Mouse (Mus musculus) embryonic facial prominence, embryonic 11.5 days (tissue): ENCODE measurements at regions not wholly inside any gene's neighbourhood (a gene's known extent, or its start where the extent isn't known, plus 50 kb on each side); places are given as distances from the start of the nearest gene placed in this dataset.

Source experiments
- ATAC-seq: fragments of 200-750 bp; cut with Nextera tagmentation; replicated peaks from 2 replicates; pipeline ENCODE4 v1.8.0; 2017; ENCODE audit warnings: low read depth; ENCODE audit not compliant: insufficient number of reproducible peaks, low FRiP score, low TSS enrichment
- DNase-seq: peaks from one replicate; pipeline ENCODE4 v3.0.0-alpha.2; 2015; ENCODE audit warnings: low spot score
- H3K27ac ChIP-seq: fragments of 300-500 bp; sonication (generic); replicated peaks from 2 replicates; pipeline ENCODE4 v1.5.1; 2014; ENCODE audit warnings: mild to moderate bottlenecking, low read depth, low read length, control low read depth
- H3K27me3 ChIP-seq: fragments of 300-500 bp; sonication (generic); 2 replicates; pipeline ENCODE4 v1.6.1; 2014; ENCODE audit warnings: mild to moderate bottlenecking, low read length, moderate library complexity, mixed read lengths; ENCODE audit not compliant: control insufficient read depth, insufficient read depth
- H3K36me3 ChIP-seq: fragments of 300-500 bp; sonication (generic); replicated peaks from 2 replicates; pipeline ENCODE4 v1.6.1; 2014; ENCODE audit warnings: low read depth, mild to moderate bottlenecking, low read length, moderate library complexity, mixed read lengths; ENCODE audit not compliant: control insufficient read depth, insufficient read depth
- H3K4me1 ChIP-seq: fragments of 300-500 bp; sonication (generic); 2 replicates; pipeline ENCODE4 v1.6.1; 2014; ENCODE audit warnings: low read length, mixed read lengths; ENCODE audit not compliant: control insufficient read depth, insufficient read depth
- H3K4me2 ChIP-seq: fragments of 300-500 bp; sonication (generic); 2 replicates; pipeline ENCODE4 v1.6.1; 2014; ENCODE audit warnings: low read depth, mild to moderate bottlenecking, control low read depth, low read length, moderate library complexity
- H3K4me3 ChIP-seq: fragments of 300-500 bp; sonication (generic); 2 replicates; pipeline ENCODE4 v1.5.1; 2014; ENCODE audit warnings: low read depth, low read length, control low read depth
- H3K9ac ChIP-seq: fragments of 300-500 bp; sonication (generic); replicated peaks from 2 replicates; pipeline ENCODE4 v1.6.1; 2014; ENCODE audit warnings: mild to moderate bottlenecking, control low read depth, low read length
- H3K9me3 ChIP-seq: fragments of 300-500 bp; sonication (generic); replicated peaks from 2 replicates; pipeline ENCODE4 v1.6.1; 2016; ENCODE audit warnings: mild to moderate bottlenecking, low read length, inconsistent platforms, mixed read lengths; ENCODE audit not compliant: control insufficient read depth
- WGBS: fragments of 180-500 bp; shearing (Covaris S2); extraction: QIAGEN DNeasy Blood & Tissue Kit; methylation state at CpG from one replicate; pipeline ENCODE4 v1.1.7; 2014; 5-methylcytosine and 5-hydroxymethylcytosine counted together

- Histone ChIP-seq H3K9ac (no peak overlapping the region), H3K36me3 (no peaks in the 10 kb centered on the region), H3K9me3 (no peaks in the 10 kb centered on the region), H3K4me1 (no peaks in the 10 kb centered on the region; the same call in 1 of the 2 replicates), H3K4me2 (no peak overlapping the region), H3K27ac (no peak overlapping the region), H3K27me3 (no peaks in the 10 kb centered on the region), H3K4me3 (no peak overlapping the region)
- DNase-seq, result no peak
- 86% methylated on average over 3 of the region's 3 CpGs for WGBS
- no peak for ATAC-seq
Observed at GRCm38 (mm10) chr12:25165650-25166049, 68.7 kb upstream of the Id2 start.

DNA sequence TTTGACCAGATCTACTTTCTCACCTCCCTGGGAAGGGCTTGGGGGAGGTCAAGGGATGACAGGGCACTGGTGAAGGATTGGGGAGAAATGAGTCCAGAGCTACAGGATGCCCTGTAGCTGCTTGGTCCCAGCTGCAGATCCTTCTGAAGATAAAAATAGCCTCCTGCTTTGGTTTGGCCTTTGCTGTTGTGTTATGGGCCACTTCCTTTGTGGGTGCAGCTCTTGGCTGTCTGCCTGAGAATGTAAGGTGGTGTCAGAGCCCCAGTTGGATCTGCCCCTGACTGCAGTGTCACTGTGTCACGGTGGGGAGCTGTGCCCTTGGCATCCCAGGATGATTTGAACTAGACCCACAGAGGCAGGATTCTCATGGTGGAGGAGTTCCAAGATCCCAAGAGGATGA lies 67.8 kb upstream of the Id2 start:
- Histone ChIP-seq H3K4me1 (no peaks in the 10 kb centered on the region; the same call in 1 of the 2 replicates), H3K9me3 (no peaks in the 10 kb centered on the region), H3K9ac (no peak overlapping the region), H3K27me3 (no peaks in the 10 kb centered on the region), H3K4me2 (no peak overlapping the region), H3K27ac (no peak overlapping the region), H3K4me3 (no peak overlapping the region), H3K36me3 (no peaks in the 10 kb centered on the region)
- 68% methylated on average over 1 of the region's 1 CpGs for WGBS
- no peak for ATAC-seq
- no peak for DNase-seq

- H3K4me1 ChIP-seq, result no peaks in the 10 kb centered on the region; the same call in 1 of the 2 replicates
- no peak overlapping the region for H3K4me2 ChIP-seq
- no peak overlapping the region for H3K9ac ChIP-seq
- H3K27ac ChIP-seq, result no peak overlapping the region
- H3K9me3 ChIP-seq, result no peaks in the 10 kb centered on the region
- ATAC-seq (no peak; the same call in 1 of the 2 replicates), DNase-seq (no peak)
- no peaks in the 10 kb centered on the region for H3K27me3 ChIP-seq
- H3K36me3 ChIP-seq, result no peaks in the 10 kb centered on the region
- no peak overlapping the region for H3K4me3 ChIP-seq
- 29% methylated on average over 6 of the region's 6 CpGs for WGBS
Observed at GRCm38 (mm10) chr12:25163541-25163940, 66.6 kb upstream of the Id2 start.

GRCm38 (mm10) chr12:25162843-25163242 lies 65.9 kb upstream of the Id2 start:
- no peaks in the 10 kb centered on the region for H3K36me3 ChIP-seq
- no peaks in the 10 kb centered on the region for H3K9me3 ChIP-seq
- 65% methylated on average over 6 of the region's 6 CpGs for WGBS
- no peaks in the 10 kb centered on the region; the same call in 1 of the 2 replicates for H3K4me1 ChIP-seq
- no peaks in the 10 kb centered on the region for H3K27me3 ChIP-seq
- ATAC-seq (no peak), DNase-seq (no peak)
- no peak overlapping the region for H3K4me2 ChIP-seq
- no peak overlapping the region for H3K4me3 ChIP-seq
- H3K27ac ChIP-seq, result no peak overlapping the region
- no peak overlapping the region for H3K9ac ChIP-seq

GRCm38 (mm10) chr12:25161939-25162338 lies 65.0 kb upstream of the Id2 start:
- Histone ChIP-seq H3K9ac (no peak overlapping the region), H3K36me3 (no peaks in the 10 kb centered on the region), H3K4me2 (no peak overlapping the region), H3K27me3 (no peaks in the 10 kb centered on the region), H3K4me1 (no peaks in the 10 kb centered on the region; the same call in 1 of the 2 replicates), H3K9me3 (no peaks in the 10 kb centered on the region), H3K27ac (no peak overlapping the region), H3K4me3 (no peak overlapping the region)
- WGBS, result 82% methylated on average over 6 of the region's 6 CpGs
- ATAC-seq (no peak), DNase-seq (no peak)

DNA sequence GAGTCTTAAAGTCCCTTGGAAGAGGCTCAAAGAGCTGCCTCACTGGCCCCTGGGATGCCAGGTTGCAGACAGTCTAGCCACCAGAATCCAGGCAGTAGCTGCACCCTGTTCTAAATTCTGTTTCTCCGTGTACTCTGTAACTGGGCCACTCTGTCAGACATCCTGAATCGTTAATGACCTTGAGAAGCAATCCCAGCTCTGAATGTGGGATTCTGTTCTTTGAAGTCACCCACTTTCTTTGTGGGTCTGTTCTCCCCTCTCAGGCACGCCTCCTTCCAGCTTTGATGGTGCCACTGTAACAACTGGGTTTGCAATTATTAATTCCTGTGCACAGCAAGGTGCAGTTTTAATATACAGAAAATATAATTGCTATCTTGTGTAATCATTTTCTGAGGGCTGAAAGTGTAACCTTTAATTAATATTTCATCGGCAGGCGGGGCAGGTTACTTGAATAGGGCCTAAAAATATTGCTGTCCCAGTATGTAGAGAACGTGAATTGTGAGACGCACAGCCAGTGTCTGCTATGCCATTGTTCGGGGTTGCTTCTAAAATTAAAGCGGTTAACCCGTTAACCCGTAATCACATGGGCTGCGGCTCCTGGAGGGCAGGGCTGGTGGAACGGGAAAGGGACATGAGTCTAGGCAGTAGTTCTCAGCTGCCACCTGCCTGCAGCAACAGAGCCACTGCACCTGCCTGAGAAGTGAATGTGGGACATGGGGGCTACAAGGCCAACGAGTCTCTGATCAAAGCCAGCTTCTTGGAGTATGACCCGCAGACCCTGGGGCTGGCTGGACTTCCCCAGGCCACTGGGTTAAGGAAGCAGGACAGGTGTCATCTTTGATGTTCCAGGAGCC lies 64.3 kb upstream of the Id2 start:
- Histone ChIP-seq H3K27ac (no peak overlapping the region), H3K9me3 (no peaks in the 10 kb centered on the region), H3K4me1 (no peaks in the 10 kb centered on the region; the same call in 1 of the 2 replicates), H3K27me3 (no peaks in the 10 kb centered on the region), H3K4me2 (no peak overlapping the region), H3K36me3 (no peaks in the 10 kb centered on the region), H3K9ac (no peak overlapping the region), H3K4me3 (no peak overlapping the region)
- DNase-seq (no peak), ATAC-seq (no peak)
- WGBS, result 68% methylated on average over 15 of the region's 15 CpGs

DNA sequence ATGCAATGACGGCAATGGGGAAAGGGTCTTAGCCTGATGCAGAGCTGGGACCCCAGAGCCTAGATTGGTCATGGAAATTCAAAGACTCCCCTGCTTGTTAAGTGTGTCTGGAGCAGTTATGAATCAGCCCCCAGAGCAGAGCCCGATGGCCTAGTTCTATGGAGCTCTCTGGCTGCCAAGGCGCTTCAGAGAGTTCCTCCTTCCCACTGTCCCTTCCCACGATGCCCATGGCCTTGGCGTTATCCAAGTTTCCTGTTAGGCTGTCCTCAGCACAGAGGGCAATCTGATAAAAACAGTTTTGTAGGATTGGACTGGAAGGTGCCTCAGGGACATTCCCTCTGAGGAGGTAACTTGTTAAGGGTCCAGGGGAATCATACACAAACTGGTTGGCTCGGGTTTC lies 62.2 kb upstream of the Id2 start:
- 88% methylated on average over 6 of the region's 6 CpGs for WGBS
- Histone ChIP-seq H3K36me3 (no peaks in the 10 kb centered on the region), H3K9ac (no peak overlapping the region), H3K4me1 (no peaks in the 10 kb centered on the region; the same call in 1 of the 2 replicates), H3K4me2 (no peak overlapping the region), H3K9me3 (no peaks in the 10 kb centered on the region), H3K4me3 (no peak overlapping the region), H3K27me3 (no peaks in the 10 kb centered on the region), H3K27ac (no peak overlapping the region)
- ATAC-seq (no peak), DNase-seq (no peak)

- Histone ChIP-seq H3K36me3 (no peaks in the 10 kb centered on the region), H3K4me1 (no peaks in the 10 kb centered on the region; the same call in 1 of the 2 replicates), H3K4me3 (no peak overlapping the region), H3K9ac (no peak overlapping the region), H3K9me3 (no peaks in the 10 kb centered on the region), H3K4me2 (no peak overlapping the region), H3K27me3 (no peaks in the 10 kb centered on the region), H3K27ac (no peak overlapping the region)
- ATAC-seq, result no peak
- DNase-seq, result no peak
- WGBS, result 73% methylated on average over 5 of the region's 5 CpGs
Observed at GRCm38 (mm10) chr12:25157238-25157637, 60.3 kb upstream of the Id2 start.
